Mouse (Mus musculus): Measurements from ENCODE around the gene Irf2.

Irf2 gene

GRCm38 (mm10) chr8:46844974-46845774, 105.6 kb downstream of the Irf2 start:
- DNase-seq = peak; percentile 53

DNA sequence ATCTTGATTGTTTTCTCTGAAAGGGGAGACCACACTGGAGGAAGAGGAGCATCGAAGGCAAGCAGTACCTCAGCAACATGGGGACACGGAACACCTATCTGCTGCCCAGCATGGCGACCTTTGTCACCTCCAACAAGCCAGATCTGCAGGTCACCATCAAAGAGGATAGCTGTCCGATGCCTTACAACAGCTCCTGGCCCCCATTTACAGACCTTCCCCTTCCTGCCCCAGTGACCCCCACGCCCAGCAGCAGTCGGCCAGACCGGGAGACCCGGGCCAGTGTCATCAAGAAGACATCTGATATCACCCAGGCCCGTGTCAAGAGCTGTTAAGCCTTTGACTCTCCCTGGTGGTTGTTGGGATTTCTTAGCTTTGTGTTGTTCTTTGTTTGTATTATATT, 106.4 kb downstream of the Irf2 start:
- no peak for DNase-seq

GRCm38 (mm10) chr8:46846893-46847292, 107.4 kb downstream of the Irf2 start:
- no peak for DNase-seq

- no peak for DNase-seq
Measured at GRCm38 (mm10) chr8:46848011-46848641, 108.6 kb downstream of the Irf2 start.

DNA sequence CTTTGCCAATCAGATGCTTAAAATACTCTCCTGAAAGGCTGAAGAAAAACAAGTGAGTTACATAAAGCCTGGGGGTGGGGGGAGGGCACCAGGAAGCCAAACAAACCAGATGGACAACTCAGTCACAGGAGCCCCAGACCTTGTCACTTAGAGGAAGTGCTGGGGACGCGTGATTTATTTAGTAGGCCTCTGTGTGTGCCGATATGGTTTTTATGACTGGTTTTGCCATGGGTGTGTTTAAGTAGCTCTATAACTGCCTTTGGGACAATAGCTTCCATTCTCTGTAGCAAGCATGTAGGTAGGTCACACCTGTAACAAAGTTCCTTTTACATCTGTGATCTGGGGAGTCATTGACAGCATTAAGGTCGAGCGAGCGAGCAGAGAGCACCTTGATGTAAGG, 109.4 kb downstream of the Irf2 start:
- no peak for DNase-seq

GRCm38 (mm10) chr8:46849458-46849857, 109.9 kb downstream of the Irf2 start:
- DNase-seq = no peak

- no peak for DNase-seq
Measured at GRCm38 (mm10) chr8:46850258-46850897, 110.8 kb downstream of the Irf2 start.

GRCm38 (mm10) chr8:46851560-46851959, 112.0 kb downstream of the Irf2 start:
- DNase-seq = no peak

- peak; percentile 39 for DNase-seq
Measured at GRCm38 (mm10) chr8:46852377-46852776, 112.8 kb downstream of the Irf2 start.

- peak; percentile 45 for DNase-seq
Measured at GRCm38 (mm10) chr8:46859164-46859846, 119.8 kb downstream of the Irf2 start.

DNA sequence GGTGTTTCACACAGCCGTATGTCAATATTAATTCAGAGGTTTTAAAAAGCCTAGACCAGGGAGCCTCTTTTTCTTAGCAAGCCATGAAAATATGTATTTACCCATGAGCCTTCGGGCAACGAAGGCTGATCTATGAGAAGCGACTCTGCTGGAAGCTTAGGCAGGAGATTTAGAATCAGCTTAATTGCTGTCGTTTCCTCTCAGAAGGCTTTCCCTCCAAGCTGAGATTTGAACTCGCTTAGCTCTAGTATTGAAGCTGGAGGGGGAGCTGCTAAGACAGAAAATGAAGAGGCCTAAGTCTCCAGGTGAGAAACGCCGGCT, 120.3 kb downstream of the Irf2 start:
- no peak for DNase-seq

DNA sequence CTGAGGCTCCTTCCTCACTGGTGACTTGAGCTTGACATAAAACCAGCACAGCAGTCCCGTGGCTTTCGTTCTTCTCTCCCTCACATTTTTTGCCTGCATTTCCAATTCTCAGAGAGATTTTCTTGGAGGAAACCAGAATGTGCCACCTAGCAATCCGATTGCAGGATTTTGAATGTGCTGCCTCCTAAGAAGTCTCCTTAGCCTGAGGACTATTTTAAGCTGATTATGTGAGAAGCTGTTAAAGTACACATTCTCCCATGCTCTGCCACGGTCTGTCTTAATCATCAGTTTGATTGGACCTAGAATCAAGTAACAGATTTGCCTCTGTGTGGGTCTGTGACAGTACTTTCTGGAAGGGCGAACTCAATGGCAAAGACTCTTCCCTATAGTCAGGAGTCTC, 123.0 kb downstream of the Irf2 start:
- DNase-seq = no peak

GRCm38 (mm10) chr8:46865428-46865827, 125.9 kb downstream of the Irf2 start:
- no peak for DNase-seq

DNA sequence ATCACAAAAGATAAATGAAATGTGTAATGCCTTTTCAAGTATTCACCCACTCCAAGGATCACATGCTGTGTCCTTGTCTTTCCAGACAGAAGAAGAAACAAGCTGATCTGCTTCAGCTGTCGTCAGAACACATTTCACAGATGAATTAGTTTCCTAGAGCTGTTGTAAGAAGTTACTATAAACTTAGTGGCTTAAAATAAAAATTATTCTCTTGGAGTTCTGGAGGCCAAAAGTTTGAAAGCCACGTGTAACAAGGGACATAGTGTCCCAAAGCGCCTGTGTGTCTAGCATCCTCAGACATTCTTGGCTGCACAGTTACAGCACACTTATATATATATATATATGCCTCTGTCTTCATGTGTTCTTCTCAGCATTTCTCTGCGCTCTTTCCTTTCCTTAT, 127.9 kb downstream of the Irf2 start:
- no peak for DNase-seq

- DNase-seq = no peak
Measured at GRCm38 (mm10) chr8:46868346-46869065, 129.0 kb downstream of the Irf2 start.

DNA sequence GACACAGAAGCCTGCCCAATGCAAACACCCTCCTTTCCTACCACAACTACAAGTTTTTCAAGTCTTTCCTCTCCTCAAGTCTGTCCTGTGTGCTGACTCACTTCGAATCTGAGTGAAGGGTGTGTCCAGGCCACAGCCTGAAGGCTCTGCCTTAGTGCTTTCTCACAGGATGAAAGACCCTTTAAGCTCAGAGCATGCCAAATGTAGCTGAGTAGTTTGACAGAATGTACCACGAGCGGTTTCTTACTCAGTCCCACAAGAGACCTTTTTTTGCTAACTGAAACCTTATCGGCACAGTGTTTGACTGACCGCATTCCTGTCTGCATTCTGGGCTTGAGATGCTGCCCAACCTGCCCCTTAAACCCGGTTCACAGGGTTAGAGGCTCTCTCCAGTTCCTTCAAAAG, 130.0 kb downstream of the Irf2 start:
- no peak for DNase-seq

DNA sequence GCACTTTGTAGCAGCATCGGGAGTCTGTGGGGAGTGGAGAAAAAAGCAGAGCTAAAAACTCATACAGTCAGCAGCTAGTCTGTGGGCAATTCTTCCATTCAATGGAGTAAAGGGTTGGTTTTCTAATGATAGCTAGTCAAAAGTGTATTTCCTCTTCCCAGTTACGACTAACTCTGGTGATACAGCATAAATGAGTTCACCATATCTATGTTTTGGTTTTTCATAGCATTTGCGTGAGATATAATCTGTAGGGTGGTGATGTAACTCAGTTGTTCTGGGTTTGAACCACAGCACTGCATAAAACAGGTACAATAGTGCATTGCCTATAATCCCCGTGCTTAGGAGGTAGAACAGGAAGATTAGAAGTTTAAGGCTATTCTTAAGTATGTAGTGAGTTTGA, 131.6 kb downstream of the Irf2 start:
- no peak for DNase-seq

DNA sequence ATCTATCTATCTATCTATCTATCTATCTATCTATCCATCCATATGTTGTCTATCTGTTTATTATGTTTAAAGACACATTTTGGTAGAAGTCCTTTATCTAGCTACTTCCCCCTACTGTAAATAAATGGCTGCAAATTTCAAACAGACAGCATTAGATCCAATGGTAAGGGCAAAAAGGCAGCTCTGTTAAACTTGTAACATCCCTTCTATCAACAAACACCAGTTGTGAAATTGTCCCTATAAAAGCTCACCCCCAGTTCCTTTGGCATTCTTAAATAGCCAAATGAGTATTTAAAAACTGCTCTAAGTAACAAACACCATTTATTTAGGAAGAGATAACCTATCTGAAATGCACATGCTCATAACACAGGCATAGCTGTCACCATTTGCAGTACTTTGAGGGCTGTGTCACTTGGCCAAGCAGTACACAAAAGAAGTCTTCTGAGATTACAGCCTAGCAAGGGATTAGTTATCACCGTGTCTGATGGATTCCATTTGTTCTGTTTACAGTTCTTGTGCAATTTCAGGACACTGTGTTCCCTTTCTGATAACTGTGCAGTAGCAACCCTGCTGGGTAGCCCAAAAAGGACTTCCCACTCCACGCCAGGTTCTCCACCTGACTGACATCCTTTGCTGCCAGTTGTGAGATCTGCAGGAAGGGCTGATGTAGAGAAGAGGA, 136.2 kb downstream of the Irf2 start:
- no peak for DNase-seq

GRCm38 (mm10) chr8:46881348-46881747, 141.8 kb downstream of the Irf2 start:
- DNase-seq = peak; percentile 44

DNA sequence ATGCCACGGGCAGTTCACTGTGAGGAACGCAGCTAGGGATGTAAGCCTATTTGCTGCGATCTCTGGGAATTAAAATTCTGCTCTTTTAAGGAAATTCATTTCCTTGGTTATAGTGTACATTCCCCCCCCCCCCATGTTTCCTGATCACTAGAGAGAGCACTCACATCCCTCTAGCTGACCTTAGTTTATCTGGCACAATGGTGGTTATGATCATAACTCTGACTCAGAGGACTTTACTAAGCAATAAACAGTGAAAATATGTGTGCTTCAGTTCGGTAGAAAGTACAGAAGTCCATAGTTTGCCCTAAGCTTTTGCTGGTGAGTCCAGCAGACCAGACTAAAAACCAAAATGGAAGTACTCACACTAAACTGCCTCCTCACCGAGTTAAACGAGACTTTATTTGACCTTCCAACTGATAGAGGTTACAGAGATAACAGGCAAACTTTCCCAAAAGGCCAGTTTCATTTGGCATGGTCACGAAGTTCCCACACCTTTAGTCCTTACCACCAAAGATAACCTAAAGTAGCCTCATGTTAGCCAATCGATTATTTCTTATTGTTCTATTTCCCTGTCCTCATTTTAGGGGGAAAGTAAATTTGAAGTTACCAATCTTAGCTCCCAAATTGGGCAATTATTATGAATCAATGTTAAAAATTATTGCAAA, 142.4 kb downstream of the Irf2 start:
- no peak for DNase-seq

GRCm38 (mm10) chr8:46882743-46883142, 143.2 kb downstream of the Irf2 start:
- no peak for DNase-seq
